In genomic region chr4:133016677-133017415, GRCm38 (mm10) we compare ENCODE assay signal across 9 mouse cellular contexts. TPM values are rescaled to one million over a fixed set of nuclear protein-coding genes. Genes with fewer than 3 reads are reported as not detected.
A peak's percentile ranks its signal among the peaks of the same experiment; 100 is the strongest.
DNase-seq lines count a peak whose midpoint lies in the region; ATAC-seq and TF ChIP-seq lines count a peak whose summit lies in the region.
"Had no signal": no experiment of that assay in that cellular context is flagged by ENCODE, and none has a peak within 500 bp of the region (broad histone marks: within the 10 kb centered on the region; RNA-seq: fewer than 3 reads in every experiment).

No protein-coding gene starts in this region.

- ATAC-seq in forebrain, embryonic 16.5 days: no peak
- ATAC-seq in neural tube, embryonic 15.5 days (ENCODE audit: low FRiP score): no peak
- no peak for ATAC-seq in liver, postnatal 0 days
- ATAC-seq: Patski had no signal

- DNase-seq in heart, adult 11 months: peak; percentile 98
- DNase-seq in heart, adult 8-10 months (ENCODE audit: low spot score): no peak
- peak; percentile 75 for DNase-seq in brain, adult 2 months (ENCODE audit: low read depth, low spot score)
- DNase-seq in kidney, adult 9 months: peak; percentile 49
- no peak for DNase-seq in thymus, postnatal 14 days
- DNase-seq in liver, postnatal 0 days: no peak

- no peak overlapping the region for H3K4me3 ChIP-seq in forebrain, embryonic 16.5 days (replicated peaks; ENCODE audit: low read length)
- no peak overlapping the region for H3K4me3 ChIP-seq in neural tube, embryonic 15.5 days (replicated peaks)
- H3K4me3 ChIP-seq in liver, postnatal 0 days (ENCODE audit: low read depth, low read length): no peak overlapping the region

- peak overlapping the region; percentile 23; the same call in 1 of the 2 replicates for H3K27ac ChIP-seq in forebrain, embryonic 16.5 days (ENCODE audit: low read length)
- H3K27ac ChIP-seq in neural tube, embryonic 15.5 days (replicated peaks): peak overlapping the region; percentile 70
- H3K27ac ChIP-seq in liver, postnatal 0 days (ENCODE audit: low read depth): no peak overlapping the region

- H3K9me3 ChIP-seq in forebrain, embryonic 16.5 days (ENCODE audit: control insufficient read depth, low read length): no peaks in the 10 kb centered on the region
- H3K9me3 ChIP-seq in neural tube, embryonic 15.5 days (replicated peaks): no peaks in the 10 kb centered on the region
- H3K9me3 ChIP-seq in liver, postnatal 0 days (ENCODE audit: low read length): no peaks in the 10 kb centered on the region

- WGBS in forebrain, embryonic 16.5 days: 35% methylated on average over 4 of the region's 4 CpGs
- WGBS in neural tube, embryonic 15.5 days: 51% methylated on average over 4 of the region's 4 CpGs
- WGBS in liver, postnatal 0 days (ENCODE audit: insufficient replicate concordance): 50% methylated on average over 4 of the region's 4 CpGs

- peak overlapping the region; percentile 14; the same call in 1 of the 2 replicates for H3K9ac ChIP-seq in forebrain, embryonic 16.5 days (replicated peaks; ENCODE audit: low read depth, low read length)
- 0 out of 2 replicates have a peak overlapping the region, but pooled peaks have one; percentile 4 for H3K9ac ChIP-seq in neural tube, embryonic 15.5 days (replicated peaks)
- no peak overlapping the region for H3K9ac ChIP-seq in liver, postnatal 0 days (replicated peaks)

- no peaks in the 10 kb centered on the region for H3K36me3 ChIP-seq in forebrain, embryonic 16.5 days (ENCODE audit: control insufficient read depth, insufficient read depth)
- no peaks in the 10 kb centered on the region for H3K36me3 ChIP-seq in neural tube, embryonic 15.5 days
- H3K36me3 ChIP-seq in liver, postnatal 0 days (replicated peaks; ENCODE audit: insufficient read depth, low read length): 0 out of 2 replicates have a peak, but pooled peaks cover 2% of the 10 kb centered on the region

- TF ChIP-seq EP300 in liver, postnatal 0 days (IDR thresholded peaks at IDR 0.05; ENCODE audit: low read depth): no peak

- no peak for TF ChIP-seq CTCF in liver, postnatal 0 days (IDR thresholded peaks at IDR 0.05; ENCODE audit: low read depth)

- no peaks in the 10 kb centered on the region for H3K27me3 ChIP-seq in forebrain, embryonic 16.5 days (replicated peaks; ENCODE audit: control insufficient read depth, insufficient read depth, low read length)
- no peaks in the 10 kb centered on the region for H3K27me3 ChIP-seq in neural tube, embryonic 15.5 days (replicated peaks)
- H3K27me3 ChIP-seq in liver, postnatal 0 days (ENCODE audit: insufficient read depth, low read length): no peaks in the 10 kb centered on the region
- H3K27me3 ChIP-seq: Patski had no signal

- H3K4me2 ChIP-seq in forebrain, embryonic 16.5 days (ENCODE audit: low read length): peak overlapping the region; percentile 18; the same call in 1 of the 2 replicates
- peak overlapping the region; percentile 96 for H3K4me2 ChIP-seq in neural tube, embryonic 15.5 days
- H3K4me2 ChIP-seq in liver, postnatal 0 days (ENCODE audit: low read depth, low read length): no peak overlapping the region

- peaks cover 78% of the 10 kb centered on the region for H3K4me1 ChIP-seq in forebrain, embryonic 16.5 days (replicated peaks; ENCODE audit: control insufficient read depth, insufficient read depth, low read length)
- peaks cover 89% of the 10 kb centered on the region for H3K4me1 ChIP-seq in neural tube, embryonic 15.5 days
- H3K4me1 ChIP-seq in liver, postnatal 0 days (ENCODE audit: insufficient read depth): peaks cover 12% of the 10 kb centered on the region

RNA-seq across cellular contexts. Expression of gene Ahdc1, which starts 5.8 kb away (rescaled TPM):
- 10 to 100 TPM; 37.5 to 52.5 (median 45.0) TPM for total RNA-seq in heart, adult 8-10 months (2022)
- 13.0 and 13.7 TPM in 2 replicates for polyA plus RNA-seq in forebrain, embryonic 16.5 days (2015; fragmentation: Nextera tagmentation; extraction: Ambion mirVana)
- 11.0 TPM in 2 replicates for polyA plus RNA-seq in neural tube, embryonic 15.5 days (2015; fragmentation: Nextera tagmentation; extraction: Ambion mirVana)
- polyA plus RNA-seq in liver, postnatal 0 days (2015; fragmentation: Nextera tagmentation; extraction: Ambion mirVana): 0.76 and 0.87 TPM in 2 replicates

RNA-seq across cellular contexts. Expression of gene Fgr, which starts 43.0 kb away (rescaled TPM):
- total RNA-seq in heart, adult 8-10 months (2022): 1 to 10 TPM in 1 of 4 experiments, under 1 TPM in 3; 0.14 to 2.5 (median 0.49) TPM
- not detected in 2 replicates for polyA plus RNA-seq in forebrain, embryonic 16.5 days (2015; fragmentation: Nextera tagmentation; extraction: Ambion mirVana)
- 0.23 and 0.91 TPM in 2 replicates for polyA plus RNA-seq in neural tube, embryonic 15.5 days (2015; fragmentation: Nextera tagmentation; extraction: Ambion mirVana)
- 3.8 and 4.0 TPM in 2 replicates for polyA plus RNA-seq in liver, postnatal 0 days (2015; fragmentation: Nextera tagmentation; extraction: Ambion mirVana)
- polyA plus RNA-seq: Patski had no signal

Comparison
In these comparisons a context has a peak if more than half of its experiments do, and no peak if none do; other contexts are left out.
1. DNase-seq: peak in heart, adult 11 months (single experiment), brain, adult 2 months (single experiment) and kidney, adult 9 months (single experiment); none in heart, adult 8-10 months (single experiment), thymus, postnatal 14 days (single experiment) and liver, postnatal 0 days (single experiment).